Mouse (Mus musculus): ENCODE data around the gene Tbrg4. TPM values are rescaled to one million over a fixed set of nuclear protein-coding genes. Genes with fewer than 3 reads are reported as not detected.
"Not testable (repeated sequence)": the region's sequence is repeated elsewhere in the genome, so short reads cannot be mapped to it uniquely, and the experiment has no call there.

Gene Tbrg4
- polyA plus RNA-seq, 1 experiment from 2014 or later = 29.1 TPM

GRCm38 (mm10) chr11:6654903-6655302 is 29.0 kb upstream of the Tbrg4 start:
- H3K4me2 ChIP-seq (ENCODE audit: low read length) = no peak overlapping the region
- H3K4me3 ChIP-seq (ENCODE audit: low read depth, low read length) = no peak overlapping the region
- no peaks in the 10 kb centered on the region for H3K36me3 ChIP-seq (ENCODE audit: control insufficient read depth, insufficient read depth, low read length)
- peaks cover 7% of the 10 kb centered on the region; the same call in 1 of the 2 replicates for H3K4me1 ChIP-seq (ENCODE audit: control insufficient read depth, insufficient read depth, low read length)
- ATAC-seq = peak; percentile 83
- no peak overlapping the region for H3K9ac ChIP-seq (ENCODE audit: low read depth, low read length)
- H3K27me3 ChIP-seq (ENCODE audit: control insufficient read depth, insufficient read depth, low read depth, low read length) = no peaks in the 10 kb centered on the region
- 2% methylated on average over 2 of the region's 2 CpGs for WGBS
- no peaks in the 10 kb centered on the region for H3K9me3 ChIP-seq (replicated peaks; ENCODE audit: control insufficient read depth, low read length, poor library complexity, severe bottlenecking)
- no peak overlapping the region for H3K27ac ChIP-seq (ENCODE audit: low read length)

GRCm38 (mm10) chr11:6652978-6653377 is 27.1 kb upstream of the Tbrg4 start:
- H3K4me1 ChIP-seq (ENCODE audit: control insufficient read depth, insufficient read depth, low read length); H3K4me2 ChIP-seq (ENCODE audit: low read length); H3K27me3 ChIP-seq (ENCODE audit: control insufficient read depth, insufficient read depth, low read depth, low read length); H3K9ac ChIP-seq (ENCODE audit: low read depth, low read length); H3K36me3 ChIP-seq (ENCODE audit: control insufficient read depth, insufficient read depth, low read length); H3K4me3 ChIP-seq (ENCODE audit: low read depth, low read length); H3K9me3 ChIP-seq (replicated peaks; ENCODE audit: control insufficient read depth, low read length, poor library complexity, severe bottlenecking); ATAC-seq; H3K27ac ChIP-seq (ENCODE audit: low read length): not testable (repeated sequence)
- WGBS = 84% methylated on average over 3 of the region's 3 CpGs

- no peak for ATAC-seq
- Histone ChIP-seq H3K27me3 (ENCODE audit: control insufficient read depth, insufficient read depth, low read depth, low read length) (no peaks in the 10 kb centered on the region), H3K4me2 (ENCODE audit: low read length) (no peak overlapping the region), H3K9me3 (replicated peaks; ENCODE audit: control insufficient read depth, low read length, poor library complexity, severe bottlenecking) (no peaks in the 10 kb centered on the region), H3K27ac (ENCODE audit: low read length) (no peak overlapping the region), H3K4me1 (ENCODE audit: control insufficient read depth, insufficient read depth, low read length) (no peaks in the 10 kb centered on the region), H3K9ac (ENCODE audit: low read depth, low read length) (no peak overlapping the region), H3K36me3 (ENCODE audit: control insufficient read depth, insufficient read depth, low read length) (no peaks in the 10 kb centered on the region), H3K4me3 (ENCODE audit: low read depth, low read length) (no peak overlapping the region)
- 73% methylated on average over 7 of the region's 7 CpGs for WGBS
Measured at GRCm38 (mm10) chr11:6650519-6650918, 24.7 kb upstream of the Tbrg4 start.

GRCm38 (mm10) chr11:6647831-6648724 is 22.2 kb upstream of the Tbrg4 start:
- H3K4me2 ChIP-seq (ENCODE audit: low read length) = no peak overlapping the region
- no peak overlapping the region for H3K27ac ChIP-seq (ENCODE audit: low read length)
- H3K9me3 ChIP-seq (replicated peaks; ENCODE audit: control insufficient read depth, low read length, poor library complexity, severe bottlenecking) = no peaks in the 10 kb centered on the region
- ATAC-seq = no peak
- H3K4me1 ChIP-seq (ENCODE audit: control insufficient read depth, insufficient read depth, low read length) = no peaks in the 10 kb centered on the region
- no peak overlapping the region for H3K9ac ChIP-seq (ENCODE audit: low read depth, low read length)
- 56% methylated on average over 9 of the region's 9 CpGs for WGBS
- H3K4me3 ChIP-seq (ENCODE audit: low read depth, low read length) = no peak overlapping the region
- no peaks in the 10 kb centered on the region for H3K27me3 ChIP-seq (ENCODE audit: control insufficient read depth, insufficient read depth, low read depth, low read length)
- no peaks in the 10 kb centered on the region for H3K36me3 ChIP-seq (ENCODE audit: control insufficient read depth, insufficient read depth, low read length)

- no peak overlapping the region for H3K4me3 ChIP-seq (ENCODE audit: low read depth, low read length)
- ATAC-seq = no peak
- no peaks in the 10 kb centered on the region for H3K4me1 ChIP-seq (ENCODE audit: control insufficient read depth, insufficient read depth, low read length)
- H3K27me3 ChIP-seq (ENCODE audit: control insufficient read depth, insufficient read depth, low read depth, low read length) = no peaks in the 10 kb centered on the region
- no peak overlapping the region for H3K9ac ChIP-seq (ENCODE audit: low read depth, low read length)
- H3K36me3 ChIP-seq (ENCODE audit: control insufficient read depth, insufficient read depth, low read length) = no peaks in the 10 kb centered on the region
- 54% methylated on average over 6 of the region's 6 CpGs for WGBS
- no peak overlapping the region for H3K27ac ChIP-seq (ENCODE audit: low read length)
- no peaks in the 10 kb centered on the region for H3K9me3 ChIP-seq (replicated peaks; ENCODE audit: control insufficient read depth, low read length, poor library complexity, severe bottlenecking)
- H3K4me2 ChIP-seq (ENCODE audit: low read length) = no peak overlapping the region
Measured at GRCm38 (mm10) chr11:6644566-6644965, 18.7 kb upstream of the Tbrg4 start.

GRCm38 (mm10) chr11:6639072-6639471 is 13.2 kb upstream of the Tbrg4 start:
- H3K27ac ChIP-seq (ENCODE audit: low read length) = no peak overlapping the region
- no peak for ATAC-seq
- H3K36me3 ChIP-seq (ENCODE audit: control insufficient read depth, insufficient read depth, low read length) = no peaks in the 10 kb centered on the region
- H3K27me3 ChIP-seq (ENCODE audit: control insufficient read depth, insufficient read depth, low read depth, low read length) = no peaks in the 10 kb centered on the region
- H3K9me3 ChIP-seq (replicated peaks; ENCODE audit: control insufficient read depth, low read length, poor library complexity, severe bottlenecking) = no peaks in the 10 kb centered on the region
- 78% methylated on average over 6 of the region's 6 CpGs for WGBS
- no peak overlapping the region for H3K4me2 ChIP-seq (ENCODE audit: low read length)
- H3K9ac ChIP-seq (ENCODE audit: low read depth, low read length) = no peak overlapping the region
- no peaks in the 10 kb centered on the region for H3K4me1 ChIP-seq (ENCODE audit: control insufficient read depth, insufficient read depth, low read length)
- H3K4me3 ChIP-seq (ENCODE audit: low read depth, low read length) = no peak overlapping the region

GRCm38 (mm10) chr11:6638537-6638936 is 12.7 kb upstream of the Tbrg4 start, which contains the start of gene Wap:
Wap (minus strand) TSS chr11:6638637.
- H3K4me3 ChIP-seq (ENCODE audit: low read depth, low read length) = no peak within 1 kb of the TSS
- no peak for ATAC-seq
- no peaks in the 10 kb centered on the region for H3K36me3 ChIP-seq (ENCODE audit: control insufficient read depth, insufficient read depth, low read length)
- H3K4me2 ChIP-seq (ENCODE audit: low read length) = no peak within 1 kb of the TSS
- H3K27ac ChIP-seq (ENCODE audit: low read length) = no peak within 1 kb of the TSS
- no peaks in the 10 kb centered on the region for H3K9me3 ChIP-seq (replicated peaks; ENCODE audit: control insufficient read depth, low read length, poor library complexity, severe bottlenecking)
- no peak within 1 kb of the TSS for H3K9ac ChIP-seq (ENCODE audit: low read depth, low read length)
- no peaks in the 10 kb centered on the region for H3K4me1 ChIP-seq (ENCODE audit: control insufficient read depth, insufficient read depth, low read length)
- WGBS = 92% methylated on average over 4 of the region's 4 CpGs
- H3K27me3 ChIP-seq (ENCODE audit: control insufficient read depth, insufficient read depth, low read depth, low read length) = no peaks in the 10 kb centered on the region

- no peak overlapping the region for H3K27ac ChIP-seq (ENCODE audit: low read length)
- H3K4me3 ChIP-seq (ENCODE audit: low read depth, low read length) = no peak overlapping the region
- no peaks in the 10 kb centered on the region for H3K36me3 ChIP-seq (ENCODE audit: control insufficient read depth, insufficient read depth, low read length)
- H3K4me1 ChIP-seq (ENCODE audit: control insufficient read depth, insufficient read depth, low read length) = no peaks in the 10 kb centered on the region
- 73% methylated on average over 8 of the region's 8 CpGs for WGBS
- H3K27me3 ChIP-seq (ENCODE audit: control insufficient read depth, insufficient read depth, low read depth, low read length) = no peaks in the 10 kb centered on the region
- ATAC-seq = no peak
- H3K9me3 ChIP-seq (replicated peaks; ENCODE audit: control insufficient read depth, low read length, poor library complexity, severe bottlenecking) = no peaks in the 10 kb centered on the region; the same call in 1 of the 2 replicates
- H3K9ac ChIP-seq (ENCODE audit: low read depth, low read length) = no peak overlapping the region
- H3K4me2 ChIP-seq (ENCODE audit: low read length) = no peak overlapping the region
Measured at GRCm38 (mm10) chr11:6636150-6636549, 10.3 kb upstream of the Tbrg4 start.

- H3K27ac ChIP-seq (ENCODE audit: low read length) = no peak overlapping the region
- peaks cover 10% of the 10 kb centered on the region for H3K4me1 ChIP-seq (ENCODE audit: control insufficient read depth, insufficient read depth, low read length)
- no peak overlapping the region for H3K4me2 ChIP-seq (ENCODE audit: low read length)
- H3K9ac ChIP-seq (ENCODE audit: low read depth, low read length) = no peak overlapping the region
- H3K27me3 ChIP-seq (ENCODE audit: control insufficient read depth, insufficient read depth, low read depth, low read length) = no peaks in the 10 kb centered on the region
- H3K36me3 ChIP-seq (ENCODE audit: control insufficient read depth, insufficient read depth, low read length) = no peaks in the 10 kb centered on the region
- no peak overlapping the region for H3K4me3 ChIP-seq (ENCODE audit: low read depth, low read length)
- no peaks in the 10 kb centered on the region; the same call in 1 of the 2 replicates for H3K9me3 ChIP-seq (replicated peaks; ENCODE audit: control insufficient read depth, low read length, poor library complexity, severe bottlenecking)
- no peak for ATAC-seq
Measured at GRCm38 (mm10) chr11:6629655-6630054, 3.8 kb upstream of the Tbrg4 start.

Data from midbrain, embryonic 16.5 days (tissue).